Mouse (Mus musculus) CD4-positive helper T cell, adult 2 months (primary cell): ENCODE data around the gene Arhgef18.

Source experiments
- DNase-seq: peaks from one replicate; pipeline ENCODE4 v3.0.0-alpha.2; 2012; ENCODE audit warnings: low read depth, missing footprints, low spot score

Arhgef18 gene

GRCm38 (mm10) chr8:3451992-3452391 lies 59.2 kb downstream of the Arhgef18 start:
- DNase-seq, result no peak

GRCm38 (mm10) chr8:3463248-3463647 lies 70.4 kb downstream of the Arhgef18 start:
- DNase-seq, result no peak

- peak; percentile 59 for DNase-seq
Observed at GRCm38 (mm10) chr8:3464309-3464708, 71.5 kb downstream of the Arhgef18 start.

- DNase-seq, result peak; percentile 85
Observed at GRCm38 (mm10) chr8:3467006-3467885, 74.4 kb downstream of the Arhgef18 start, which contains the start of gene Pex11g. TSS of gene Pex11g (minus strand) at chr8:3467680.

GRCm38 (mm10) chr8:3467886-3468545 lies 75.2 kb downstream of the Arhgef18 start:
- no peak for DNase-seq

GRCm38 (mm10) chr8:3468838-3469237 lies 76.0 kb downstream of the Arhgef18 start:
- DNase-seq, result no peak

GRCm38 (mm10) chr8:3470562-3470961 lies 77.8 kb downstream of the Arhgef18 start, which contains the start of gene Tex45:
TSS of gene Tex45 (plus strand) at chr8:3470862.
- DNase-seq, result no peak

GRCm38 (mm10) chr8:3475715-3476429 lies 83.1 kb downstream of the Arhgef18 start:
- no peak for DNase-seq

- DNase-seq, result no peak
Observed at GRCm38 (mm10) chr8:3480221-3480785, 87.5 kb downstream of the Arhgef18 start.

- no peak for DNase-seq
Observed at GRCm38 (mm10) chr8:3481605-3482004, 88.8 kb downstream of the Arhgef18 start.

- no peak for DNase-seq
Observed at GRCm38 (mm10) chr8:3482240-3482740, 89.5 kb downstream of the Arhgef18 start.

GRCm38 (mm10) chr8:3483546-3483945 lies 90.7 kb downstream of the Arhgef18 start:
- DNase-seq, result no peak

- DNase-seq, result no peak
Observed at GRCm38 (mm10) chr8:3485192-3485591, 92.4 kb downstream of the Arhgef18 start.

GRCm38 (mm10) chr8:3492901-3493844 lies 100.4 kb downstream of the Arhgef18 start, which contains the start of gene Zfp358:
TSS of gene Zfp358 (plus strand) at chr8:3493138.
- peak; percentile 45 for DNase-seq

- DNase-seq, result no peak
Observed at GRCm38 (mm10) chr8:3493845-3494208, 101.0 kb downstream of the Arhgef18 start.

GRCm38 (mm10) chr8:3495578-3496427 lies 103.0 kb downstream of the Arhgef18 start:
- DNase-seq, result no peak

- no peak for DNase-seq
Observed at GRCm38 (mm10) chr8:3496428-3496748, 103.6 kb downstream of the Arhgef18 start.

- no peak for DNase-seq
Observed at GRCm38 (mm10) chr8:3498583-3498982, 105.8 kb downstream of the Arhgef18 start.

- no peak for DNase-seq
Observed at GRCm38 (mm10) chr8:3499751-3500150, 106.9 kb downstream of the Arhgef18 start.
